16 mouse cellular contexts compared by ENCODE assay signal in genomic region chr4:106634086-106634479, GRCm38 (mm10). TPM values are rescaled to one million over a fixed set of nuclear protein-coding genes. Genes with fewer than 3 reads are reported as not detected.
DNase-seq lines count a peak whose midpoint lies in the region; ATAC-seq and TF ChIP-seq lines count a peak whose summit lies in the region.
"Had no signal": no experiment of that assay in that cellular context is flagged by ENCODE, and none has a peak within 500 bp of the region (broad histone marks: within the 10 kb centered on the region; RNA-seq: fewer than 3 reads in every experiment).

No protein-coding gene starts in this region.

- H3K4me1 ChIP-seq in hindbrain, embryonic 12.5 days: peaks cover 21% of the 10 kb centered on the region
- peaks cover 19% of the 10 kb centered on the region for H3K4me1 ChIP-seq in hindbrain, embryonic 10.5 days (replicated peaks)
- peaks cover 28% of the 10 kb centered on the region for H3K4me1 ChIP-seq in lung, embryonic 15.5 days
- peaks cover 2% of the 10 kb centered on the region; the same call in 1 of the 2 replicates for H3K4me1 ChIP-seq in lung, adult 2 months (ENCODE audit: control insufficient read depth, insufficient read depth, low read length)
- peaks cover 25% of the 10 kb centered on the region for H3K4me1 ChIP-seq in limb, embryonic 14.5 days (ENCODE audit: control insufficient read depth, insufficient read depth, low read length)
- H3K4me1 ChIP-seq in stomach, embryonic 15.5 days: peaks cover 17% of the 10 kb centered on the region

- H3K4me3 ChIP-seq in hindbrain, embryonic 12.5 days: no peak overlapping the region
- no peak overlapping the region for H3K4me3 ChIP-seq in hindbrain, embryonic 10.5 days
- no peak overlapping the region for H3K4me3 ChIP-seq in lung, embryonic 15.5 days
- no peak overlapping the region for H3K4me3 ChIP-seq in lung, adult 2 months (replicated peaks; ENCODE audit: extremely low read depth, low read depth, low read length)
- no peak overlapping the region for H3K4me3 ChIP-seq in limb, embryonic 14.5 days (replicated peaks; ENCODE audit: low read length)
- no peak overlapping the region for H3K4me3 ChIP-seq in stomach, embryonic 15.5 days (replicated peaks)

- ATAC-seq in hindbrain, embryonic 12.5 days (ENCODE audit: low FRiP score): no peak
- ATAC-seq in lung, embryonic 15.5 days (ENCODE audit: borderline replicate concordance, extremely low read depth, low FRiP score, low TSS enrichment): no peak
- ATAC-seq in limb, embryonic 14.5 days (ENCODE audit: low FRiP score, low read depth): no peak
- no peak for ATAC-seq in stomach, embryonic 15.5 days (ENCODE audit: insufficient read depth, low FRiP score, low read depth)

- H3K36me3 ChIP-seq in hindbrain, embryonic 12.5 days: no peaks in the 10 kb centered on the region
- H3K36me3 ChIP-seq in hindbrain, embryonic 10.5 days: no peaks in the 10 kb centered on the region
- H3K36me3 ChIP-seq in lung, embryonic 15.5 days: no peaks in the 10 kb centered on the region
- H3K36me3 ChIP-seq in limb, embryonic 14.5 days (ENCODE audit: control insufficient read depth, insufficient read depth, low read length): no peaks in the 10 kb centered on the region
- H3K36me3 ChIP-seq in stomach, embryonic 15.5 days: no peaks in the 10 kb centered on the region

- H3K27me3 ChIP-seq in hindbrain, embryonic 12.5 days: peaks cover 3% of the 10 kb centered on the region; the same call in 1 of the 2 replicates
- peaks cover 8% of the 10 kb centered on the region for H3K27me3 ChIP-seq in hindbrain, embryonic 10.5 days (ENCODE audit: insufficient read depth, poor library complexity, severe bottlenecking)
- H3K27me3 ChIP-seq in lung, embryonic 15.5 days: no peaks in the 10 kb centered on the region
- no peaks in the 10 kb centered on the region; the same call in 1 of the 2 replicates for H3K27me3 ChIP-seq in limb, embryonic 14.5 days (ENCODE audit: control insufficient read depth, insufficient read depth, low read length)
- H3K27me3 ChIP-seq in stomach, embryonic 15.5 days (replicated peaks): no peaks in the 10 kb centered on the region
- H3K27me3 ChIP-seq: Patski had no signal

- no peak overlapping the region for H3K9ac ChIP-seq in hindbrain, embryonic 12.5 days
- H3K9ac ChIP-seq in lung, embryonic 15.5 days: no peak overlapping the region
- H3K9ac ChIP-seq in limb, embryonic 14.5 days (ENCODE audit: low read depth, low read length, severe bottlenecking): no peak overlapping the region
- H3K9ac ChIP-seq in stomach, embryonic 15.5 days: no peak overlapping the region

- H3K4me2 ChIP-seq in hindbrain, embryonic 12.5 days (replicated peaks): no peak overlapping the region
- H3K4me2 ChIP-seq in lung, embryonic 15.5 days: no peak overlapping the region
- no peak overlapping the region for H3K4me2 ChIP-seq in limb, embryonic 14.5 days (replicated peaks; ENCODE audit: low read depth, low read length, severe bottlenecking)
- no peak overlapping the region for H3K4me2 ChIP-seq in stomach, embryonic 15.5 days

- WGBS in hindbrain, embryonic 12.5 days: 54% methylated on average over 8 of the region's 9 CpGs
- whole genome bisulfite sequencing in hindbrain, embryonic 10.5 days: 42% methylated on average over 9 of the region's 9 CpGs
- 31% methylated on average over 9 of the region's 9 CpGs for WGBS in lung, embryonic 15.5 days
- 40% methylated on average over 9 of the region's 9 CpGs for WGBS in lung, adult 2 months
- WGBS in limb, embryonic 14.5 days: 55% methylated on average over 8 of the region's 9 CpGs
- 39% methylated on average over 9 of the region's 9 CpGs for WGBS in stomach, embryonic 15.5 days

- DNase-seq in hindbrain, embryonic 10.5 days (ENCODE audit: low spot score): no peak
- DNase-seq in lung, adult 2 months: no peak
- DNase-seq in limb, embryonic 14.5 days (ENCODE audit: low spot score): no peak
- no peak for DNase-seq in embryo, embryonic 11 days
- DNase-seq in left cerebral cortex, adult 18-20 months (ENCODE audit: low spot score in 2 of 2): no peak
- DNase-seq: adrenal gland, postnatal 14 days; cerebellum, adult 2 months; kidney, adult 2 months; thymus, postnatal 14 days had no signal

- no peak for TF ChIP-seq POLR2A in lung, adult 2 months (IDR thresholded peaks at IDR 0.05; ENCODE audit: borderline replicate concordance, extremely low read depth, low read depth, low read length)
- no peak for TF ChIP-seq POLR2A in limb, embryonic 14.5 days (IDR thresholded peaks at IDR 0.05; ENCODE audit: borderline replicate concordance, extremely low read depth, insufficient read depth, insufficient read length)

- H3K27ac ChIP-seq in hindbrain, embryonic 12.5 days: peak overlapping the region; percentile 71; the same call in 1 of the 2 replicates
- H3K27ac ChIP-seq in hindbrain, embryonic 10.5 days: no peak overlapping the region
- peak overlapping the region; percentile 56; the same call in 1 of the 2 replicates for H3K27ac ChIP-seq in lung, embryonic 15.5 days
- peak overlapping the region; percentile 78 for H3K27ac ChIP-seq in limb, embryonic 14.5 days (replicated peaks; ENCODE audit: low read depth, low read length)
- peak overlapping the region; percentile 71 for H3K27ac ChIP-seq in stomach, embryonic 15.5 days

- no peak for TF ChIP-seq CTCF in lung, adult 2 months (IDR thresholded peaks at IDR 0.05; ENCODE audit: insufficient read depth, low read length)

- no peaks in the 10 kb centered on the region for H3K9me3 ChIP-seq in hindbrain, embryonic 12.5 days (replicated peaks)
- no peaks in the 10 kb centered on the region for H3K9me3 ChIP-seq in hindbrain, embryonic 10.5 days
- H3K9me3 ChIP-seq in lung, embryonic 15.5 days: no peaks in the 10 kb centered on the region
- no peaks in the 10 kb centered on the region for H3K9me3 ChIP-seq in limb, embryonic 14.5 days (ENCODE audit: control insufficient read depth, low read length)
- H3K9me3 ChIP-seq in stomach, embryonic 15.5 days: no peaks in the 10 kb centered on the region

RNA-seq across cellular contexts. Expression of gene Ttc22, which starts 11.9 kb away (rescaled TPM):
- polyA plus RNA-seq in hindbrain, embryonic 12.5 days (2016; fragmentation: Nextera tagmentation; extraction: Ambion mirVana): 0.68 and 0.83 TPM in 2 replicates
- not detected in 2 replicates for polyA plus RNA-seq in hindbrain, embryonic 10.5 days (2016; fragmentation: Nextera tagmentation; extraction: Ambion mirVana)
- polyA plus RNA-seq in lung, embryonic 15.5 days (2015; fragmentation: Nextera tagmentation; extraction: Ambion mirVana): 1.1 TPM in 2 replicates
- 1.8 and 8.2 TPM in 2 replicates for polyA plus RNA-seq in lung, adult 2 months (2012; rRNA removed)
- 3.8 and 5.9 TPM in 2 replicates for polyA plus RNA-seq in limb, embryonic 14.5 days (2012; rRNA removed)
- 6.9 and 7.0 TPM in 2 replicates for polyA plus RNA-seq in limb, embryonic 14.5 days (2014; fragmentation: Nextera tagmentation; extraction: Ambion mirVana)
- 7.3 and 8.2 TPM in 2 replicates for polyA plus RNA-seq in stomach, embryonic 15.5 days (2015; fragmentation: Nextera tagmentation; extraction: Ambion mirVana)
- 1 to 10 TPM in 1 of 2 experiments, under 1 TPM in 1; 0.94 to 1.0 TPM for total RNA-seq in left cerebral cortex, adult 18-20 months (2021)
- total RNA-seq: adrenal gland, postnatal 14 days had no signal

RNA-seq across cellular contexts. Expression of gene Pars2, which starts 16.8 kb away (rescaled TPM):
- polyA plus RNA-seq in hindbrain, embryonic 12.5 days (2016; fragmentation: Nextera tagmentation; extraction: Ambion mirVana): 10.6 and 11.7 TPM in 2 replicates
- 16.5 and 17.9 TPM in 2 replicates for polyA plus RNA-seq in hindbrain, embryonic 10.5 days (2016; fragmentation: Nextera tagmentation; extraction: Ambion mirVana)
- 12.9 and 13.5 TPM in 2 replicates for polyA plus RNA-seq in lung, embryonic 15.5 days (2015; fragmentation: Nextera tagmentation; extraction: Ambion mirVana)
- polyA plus RNA-seq in lung, adult 2 months (2012; rRNA removed): 3.5 and 7.8 TPM in 2 replicates
- polyA plus RNA-seq in limb, embryonic 14.5 days (2012; rRNA removed): 14.3 and 14.6 TPM in 2 replicates
- polyA plus RNA-seq in limb, embryonic 14.5 days (2014; fragmentation: Nextera tagmentation; extraction: Ambion mirVana): 14.0 and 14.2 TPM in 2 replicates
- polyA plus RNA-seq in stomach, embryonic 15.5 days (2015; fragmentation: Nextera tagmentation; extraction: Ambion mirVana): 11.5 and 13.2 TPM in 2 replicates
- 1 to 10 TPM; 6.2 to 6.7 TPM for total RNA-seq in left cerebral cortex, adult 18-20 months (2021)

RNA-seq across cellular contexts. Expression of gene Lexm, which starts 17.0 kb away (rescaled TPM):
- polyA plus RNA-seq in hindbrain, embryonic 12.5 days (2016; fragmentation: Nextera tagmentation; extraction: Ambion mirVana): 0.29 and 0.70 TPM in 2 replicates
- 0.14 and 0.25 TPM in 2 replicates for polyA plus RNA-seq in hindbrain, embryonic 10.5 days (2016; fragmentation: Nextera tagmentation; extraction: Ambion mirVana)
- polyA plus RNA-seq in lung, embryonic 15.5 days (2015; fragmentation: Nextera tagmentation; extraction: Ambion mirVana): not detected in 2 replicates
- polyA plus RNA-seq in lung, adult 2 months (2012; rRNA removed): 0.11 TPM in 1 of 2 replicates, not detected in the other
- not detected in 2 replicates for polyA plus RNA-seq in limb, embryonic 14.5 days (2012; rRNA removed)
- polyA plus RNA-seq in limb, embryonic 14.5 days (2014; fragmentation: Nextera tagmentation; extraction: Ambion mirVana): not detected in 2 replicates
- polyA plus RNA-seq in stomach, embryonic 15.5 days (2015; fragmentation: Nextera tagmentation; extraction: Ambion mirVana): 0.08 TPM in 1 of 2 replicates, not detected in the other
- not detected for total RNA-seq in left cerebral cortex, adult 18-20 months (2021)
- total RNA-seq: adrenal gland, postnatal 14 days; heart, adult 8-10 months; left cerebral cortex, postnatal 25 days had no signal
- polyA plus RNA-seq: kidney, adult 2 months; lung, embryonic 16.5 days; Patski had no signal

RNA-seq across cellular contexts. Expression of gene Ttc4, which starts 44.7 kb away (rescaled TPM):
- 97.6 and 99.6 TPM in 2 replicates for polyA plus RNA-seq in hindbrain, embryonic 12.5 days (2016; fragmentation: Nextera tagmentation; extraction: Ambion mirVana)
- 100 and 107 TPM in 2 replicates for polyA plus RNA-seq in hindbrain, embryonic 10.5 days (2016; fragmentation: Nextera tagmentation; extraction: Ambion mirVana)
- polyA plus RNA-seq in lung, embryonic 15.5 days (2015; fragmentation: Nextera tagmentation; extraction: Ambion mirVana): 84.2 and 91.5 TPM in 2 replicates
- 27.4 and 37.1 TPM in 2 replicates for polyA plus RNA-seq in lung, adult 2 months (2012; rRNA removed)
- polyA plus RNA-seq in limb, embryonic 14.5 days (2012; rRNA removed): 147 and 167 TPM in 2 replicates
- 75.0 and 92.1 TPM in 2 replicates for polyA plus RNA-seq in limb, embryonic 14.5 days (2014; fragmentation: Nextera tagmentation; extraction: Ambion mirVana)
- polyA plus RNA-seq in stomach, embryonic 15.5 days (2015; fragmentation: Nextera tagmentation; extraction: Ambion mirVana): 77.9 and 80.7 TPM in 2 replicates
- total RNA-seq in left cerebral cortex, adult 18-20 months (2021): 10 to 100 TPM; 45.7 to 45.9 TPM
